27 mouse cellular contexts compared by ENCODE assay signal in genomic region chr12:13939494-13939893, GRCm38 (mm10).
DNase-seq lines count a peak whose midpoint lies in the region; ATAC-seq and TF ChIP-seq lines count a peak whose summit lies in the region.
"Had no signal": no experiment of that assay in that cellular context is flagged by ENCODE, and none has a peak within 500 bp of the region (broad histone marks: within the 10 kb centered on the region; RNA-seq: fewer than 3 reads in every experiment).

No protein-coding gene starts in this region.

- H3K4me2 ChIP-seq in intestine, embryonic 15.5 days (replicated peaks), result no peak overlapping the region
- H3K4me2 ChIP-seq: heart, embryonic 13.5 days; liver, embryonic 13.5 days; lung, embryonic 14.5 days had no signal

- intact Hi-C loops in left cerebral cortex, postnatal 36 days (cut with DNase I), result no loop called here

- H3K27me3 ChIP-seq in intestine, embryonic 15.5 days (replicated peaks), result no peaks in the 10 kb centered on the region
- H3K27me3 ChIP-seq: CH12.LX; heart, embryonic 13.5 days; liver, embryonic 13.5 days; megakaryocyte, embryonic 14.5 days; Patski had no signal

- TF ChIP-seq POLR2A in lung, adult 2 months (IDR thresholded peaks at IDR 0.05; ENCODE audit: borderline replicate concordance, extremely low read depth, low read depth, low read length), result no peak

- H3K9me3 ChIP-seq in intestine, embryonic 15.5 days, result no peaks in the 10 kb centered on the region
- H3K9me3 ChIP-seq: G1E; heart, embryonic 13.5 days; liver, embryonic 13.5 days had no signal

- H3K27ac ChIP-seq in intestine, embryonic 15.5 days, result no peak overlapping the region
- H3K27ac ChIP-seq: heart, embryonic 13.5 days; liver, embryonic 13.5 days; stomach, postnatal 0 days had no signal

- no peak overlapping the region for H3K9ac ChIP-seq in intestine, embryonic 15.5 days
- H3K9ac ChIP-seq: heart, embryonic 13.5 days; liver, embryonic 13.5 days; lung, embryonic 14.5 days had no signal

- no peak overlapping the region for H3K4me3 ChIP-seq in lung, adult 2 months (replicated peaks; ENCODE audit: extremely low read depth, low read depth, low read length)
- no peak overlapping the region for H3K4me3 ChIP-seq in intestine, embryonic 15.5 days (replicated peaks)
- H3K4me3 ChIP-seq: heart, embryonic 13.5 days; liver, embryonic 13.5 days; megakaryocyte, embryonic 14.5 days had no signal

- H3K4me1 ChIP-seq in lung, adult 2 months (ENCODE audit: control insufficient read depth, insufficient read depth, low read length), result no peaks in the 10 kb centered on the region
- H3K4me1 ChIP-seq in intestine, embryonic 15.5 days (replicated peaks), result no peaks in the 10 kb centered on the region
- H3K4me1 ChIP-seq: heart, embryonic 13.5 days; liver, embryonic 13.5 days; megakaryocyte, embryonic 14.5 days had no signal

- 92% methylated on average over 4 of the region's 4 CpGs for WGBS in lung, adult 2 months
- WGBS in intestine, embryonic 15.5 days, result 91% methylated on average over 4 of the region's 4 CpGs

- DNase-seq in right cerebral cortex, adult 18-20 months, result peak; percentile 88
- DNase-seq in right cerebral cortex, postnatal 4 days, result no peak
- peak; percentile 68 to 83 for DNase-seq in frontal cortex, postnatal 36 days (ENCODE audit: low spot score in 2 of 2)
- peak; percentile 64 to 79 for DNase-seq in left cerebral cortex, postnatal 36 days (ENCODE audit: low spot score in 2 of 2)
- no peak for DNase-seq in lung, adult 2 months
- DNase-seq in heart, adult 8-10 months (ENCODE audit: low spot score), result no peak
- DNase-seq: adrenal gland, postnatal 36 days; B cell, adult 2 months; cerebellum, adult 2 months; cerebellum, postnatal 36 days; embryo, embryonic 11 days; gastrocnemius, postnatal 10 days; heart, adult 18-20 months; heart, postnatal 14 days; kidney, adult 11 months; kidney, postnatal 4 days; liver, embryonic 13.5 days; lung, embryonic 14.5 days; midbrain, embryonic 14.5 days had no signal

- no peaks in the 10 kb centered on the region for H3K36me3 ChIP-seq in intestine, embryonic 15.5 days
- H3K36me3 ChIP-seq: G1E; heart, embryonic 13.5 days; liver, embryonic 13.5 days had no signal

- no peak for ATAC-seq in intestine, embryonic 15.5 days
- ATAC-seq: forebrain, embryonic 16.5 days; Patski had no signal

- no peak for TF ChIP-seq CTCF in lung, adult 2 months (IDR thresholded peaks at IDR 0.05; ENCODE audit: insufficient read depth, low read length)

Comparison
In these comparisons a context has a peak if more than half of its experiments do, and no peak if none do; other contexts are left out.
1. DNase-seq: peak in right cerebral cortex, adult 18-20 months (single experiment), frontal cortex, postnatal 36 days (2 of 2) and left cerebral cortex, postnatal 36 days (2 of 2); none in right cerebral cortex, postnatal 4 days (single experiment), lung, adult 2 months (single experiment) and heart, adult 8-10 months (single experiment).